Mouse (Mus musculus): ENCODE measurements around the gene Ppp2r3c. TPM values are rescaled to one million over a fixed set of nuclear protein-coding genes. Genes with fewer than 3 reads are reported as not detected.
"Not testable (repeated sequence)": the region's sequence is repeated elsewhere in the genome, so short reads cannot be mapped to it uniquely, and the experiment has no call there.

Ppp2r3c gene
- total and polyA plus RNA-seq, 2 experiments from 2014 or later = 10.2 to 19.6 TPM

- ATAC-seq (no peak), DNase-seq (ENCODE audit: low spot score) (no peak)
- H3K36me3 ChIP-seq (ENCODE audit: insufficient read depth, low read length) = peaks cover 30% of the 10 kb centered on the region
- H3K9me3 ChIP-seq (ENCODE audit: low read length) = no peaks in the 10 kb centered on the region
- no peak overlapping the region for H3K4me2 ChIP-seq (ENCODE audit: low read depth, low read length)
- WGBS = 95% methylated on average over 9 of the region's 9 CpGs
- H3K27ac ChIP-seq = no peak overlapping the region
- H3K27me3 ChIP-seq (ENCODE audit: insufficient read depth, low read length) = no peaks in the 10 kb centered on the region
- no peak overlapping the region for H3K4me3 ChIP-seq (ENCODE audit: low read length)
- no peak for TF ChIP-seq CTCF (IDR thresholded peaks at IDR 0.05; ENCODE audit: low read depth)
- peaks cover 9% of the 10 kb centered on the region for H3K4me1 ChIP-seq (ENCODE audit: insufficient read depth, low read length)
- no peak overlapping the region for H3K9ac ChIP-seq (replicated peaks; ENCODE audit: low read length)
Observed at GRCm38 (mm10) chr12:55298112-55298511, 4.7 kb downstream of the Ppp2r3c start.

DNA sequence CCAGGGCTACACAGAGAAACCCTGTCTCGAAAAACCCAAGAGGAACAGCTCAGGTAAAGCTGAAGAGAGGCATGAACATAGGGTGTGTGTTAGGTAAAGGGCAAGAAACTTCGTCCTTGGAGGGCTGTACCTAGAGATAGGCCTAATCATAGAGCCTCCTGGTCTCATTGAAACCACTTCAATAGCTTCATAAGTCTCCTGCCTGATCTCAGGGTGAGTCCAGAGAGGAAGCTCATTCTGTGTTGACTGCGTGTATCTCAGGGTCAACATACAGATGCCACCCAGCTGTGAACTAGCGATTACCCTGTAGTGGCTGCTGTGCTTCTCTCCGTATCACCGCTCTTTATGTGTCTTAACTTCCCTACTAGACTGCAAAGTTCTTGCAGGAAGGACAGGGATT is 25.2 kb downstream of the Ppp2r3c start:
- 94% methylated on average over 3 of the region's 6 CpGs for WGBS
- H3K4me2 ChIP-seq (ENCODE audit: low read depth, low read length) = not testable (repeated sequence)

GRCm38 (mm10) chr12:55272243-55272642 is 30.6 kb downstream of the Ppp2r3c start:
- 76% methylated on average over 3 of the region's 3 CpGs for WGBS
- Histone ChIP-seq H3K36me3 (ENCODE audit: insufficient read depth, low read length) (no peaks in the 10 kb centered on the region), H3K27me3 (ENCODE audit: insufficient read depth, low read length) (no peaks in the 10 kb centered on the region), H3K9me3 (ENCODE audit: low read length) (no peaks in the 10 kb centered on the region), H3K27ac (no peak overlapping the region), H3K4me1 (ENCODE audit: insufficient read depth, low read length) (no peaks in the 10 kb centered on the region), H3K4me2 (ENCODE audit: low read depth, low read length) (no peak overlapping the region), H3K9ac (replicated peaks; ENCODE audit: low read length) (no peak overlapping the region), H3K4me3 (ENCODE audit: low read length) (no peak overlapping the region)
- ATAC-seq = no peak
- no peak for TF ChIP-seq CTCF (IDR thresholded peaks at IDR 0.05; ENCODE audit: low read depth)
- DNase-seq (ENCODE audit: low spot score) = no peak

More for the DNA sequence above, 25.2 kb downstream of the Ppp2r3c start:
- not testable (repeated sequence) for H3K9ac ChIP-seq (replicated peaks; ENCODE audit: low read length); H3K4me1 ChIP-seq (ENCODE audit: insufficient read depth, low read length); H3K36me3 ChIP-seq (ENCODE audit: insufficient read depth, low read length); H3K27ac ChIP-seq; H3K27me3 ChIP-seq (ENCODE audit: insufficient read depth, low read length); H3K4me3 ChIP-seq (ENCODE audit: low read length); DNase-seq (ENCODE audit: low spot score); H3K9me3 ChIP-seq (ENCODE audit: low read length); ATAC-seq

DNA sequence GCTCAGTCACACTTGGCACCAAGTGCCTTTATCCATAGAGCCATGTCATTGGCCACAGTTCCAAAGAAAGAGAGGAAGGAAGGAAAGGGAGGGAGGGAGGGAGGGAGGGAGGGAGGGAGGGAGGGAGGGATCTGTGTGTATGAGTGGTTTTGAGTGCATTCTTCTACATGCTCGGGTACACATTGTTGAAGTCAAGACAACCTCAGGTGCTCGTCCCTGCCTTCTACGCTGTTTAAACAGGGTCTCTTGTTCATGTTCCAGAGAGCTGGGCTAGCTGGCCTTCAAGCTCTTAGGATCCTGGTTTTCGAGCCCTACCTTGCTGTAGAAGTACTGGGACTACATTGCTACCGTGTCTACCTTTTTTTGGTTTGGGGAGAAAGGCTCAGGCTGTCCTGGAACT is 39.4 kb downstream of the Ppp2r3c start:
- H3K9ac ChIP-seq (replicated peaks; ENCODE audit: low read length); ATAC-seq; H3K4me2 ChIP-seq (ENCODE audit: low read depth, low read length); H3K27ac ChIP-seq; H3K9me3 ChIP-seq (ENCODE audit: low read length); H3K4me1 ChIP-seq (ENCODE audit: insufficient read depth, low read length); H3K27me3 ChIP-seq (ENCODE audit: insufficient read depth, low read length); H3K4me3 ChIP-seq (ENCODE audit: low read length); DNase-seq (ENCODE audit: low spot score); H3K36me3 ChIP-seq (ENCODE audit: insufficient read depth, low read length): not testable (repeated sequence)
- no CpG with 5 or more reads among the region's 5 CpGs for WGBS

- H3K27ac ChIP-seq; H3K4me2 ChIP-seq (ENCODE audit: low read depth, low read length); H3K4me3 ChIP-seq (ENCODE audit: low read length); H3K36me3 ChIP-seq (ENCODE audit: insufficient read depth, low read length); ATAC-seq; H3K27me3 ChIP-seq (ENCODE audit: insufficient read depth, low read length); H3K9ac ChIP-seq (replicated peaks; ENCODE audit: low read length); H3K9me3 ChIP-seq (ENCODE audit: low read length); DNase-seq (ENCODE audit: low spot score); H3K4me1 ChIP-seq (ENCODE audit: insufficient read depth, low read length): not testable (repeated sequence)
- no CpG with 5 or more reads among the region's 8 CpGs for WGBS
Observed at GRCm38 (mm10) chr12:55261950-55262349, 40.8 kb downstream of the Ppp2r3c start.

DNA sequence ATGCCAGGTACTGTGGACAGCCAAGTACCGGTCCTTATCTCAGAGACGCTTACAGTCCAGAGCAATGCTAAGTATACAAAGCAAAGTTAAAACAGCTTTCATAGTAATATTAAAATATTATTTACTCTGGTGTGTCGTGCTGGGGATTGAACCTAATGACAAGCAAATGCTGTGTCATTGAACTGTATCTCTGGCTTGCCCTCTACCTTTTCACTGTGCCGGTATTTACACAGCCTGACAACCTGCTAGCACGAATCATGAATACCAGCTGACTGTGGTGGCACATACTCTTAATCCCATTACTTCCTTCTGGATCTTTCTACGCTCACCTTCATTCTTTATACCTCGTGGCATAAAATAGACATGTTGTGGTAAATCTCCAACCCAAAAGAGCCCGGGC is 60.6 kb downstream of the Ppp2r3c start:
- DNase-seq (ENCODE audit: low spot score); H3K27ac ChIP-seq; H3K4me3 ChIP-seq (ENCODE audit: low read length); H3K27me3 ChIP-seq (ENCODE audit: insufficient read depth, low read length); ATAC-seq; H3K4me2 ChIP-seq (ENCODE audit: low read depth, low read length); H3K9me3 ChIP-seq (ENCODE audit: low read length); H3K36me3 ChIP-seq (ENCODE audit: insufficient read depth, low read length); H3K4me1 ChIP-seq (ENCODE audit: insufficient read depth, low read length); H3K9ac ChIP-seq (replicated peaks; ENCODE audit: low read length): not testable (repeated sequence)
- WGBS = no CpG with 5 or more reads among the region's 8 CpGs

DNA sequence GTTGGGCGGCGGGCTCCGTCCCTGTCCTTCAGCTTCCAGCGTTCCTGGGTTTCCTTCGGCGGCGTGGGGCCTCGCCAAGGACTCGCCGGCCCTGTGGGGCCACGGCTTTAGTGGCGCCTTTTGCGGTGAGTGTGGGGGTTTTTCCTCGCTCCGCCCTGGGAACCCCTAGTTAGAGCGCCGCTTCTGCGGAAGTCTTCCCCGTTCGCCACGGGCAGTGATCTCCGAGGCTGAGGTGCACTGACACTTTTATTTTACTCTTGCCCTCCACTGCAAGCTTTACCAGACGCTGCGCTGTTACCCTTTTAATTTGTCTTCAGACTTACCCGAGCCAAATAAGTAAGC is 72.3 kb downstream of the Ppp2r3c start:
- not testable (repeated sequence) for H3K27ac ChIP-seq; H3K9me3 ChIP-seq (ENCODE audit: low read length); DNase-seq (ENCODE audit: low spot score); ATAC-seq; H3K27me3 ChIP-seq (ENCODE audit: insufficient read depth, low read length); H3K4me2 ChIP-seq (ENCODE audit: low read depth, low read length); H3K9ac ChIP-seq (replicated peaks; ENCODE audit: low read length); H3K36me3 ChIP-seq (ENCODE audit: insufficient read depth, low read length); H3K4me1 ChIP-seq (ENCODE audit: insufficient read depth, low read length)
- 0% methylated on average over 10 of the region's 25 CpGs for WGBS
- peak overlapping the region; percentile 28 for H3K4me3 ChIP-seq (ENCODE audit: low read length)

DNA sequence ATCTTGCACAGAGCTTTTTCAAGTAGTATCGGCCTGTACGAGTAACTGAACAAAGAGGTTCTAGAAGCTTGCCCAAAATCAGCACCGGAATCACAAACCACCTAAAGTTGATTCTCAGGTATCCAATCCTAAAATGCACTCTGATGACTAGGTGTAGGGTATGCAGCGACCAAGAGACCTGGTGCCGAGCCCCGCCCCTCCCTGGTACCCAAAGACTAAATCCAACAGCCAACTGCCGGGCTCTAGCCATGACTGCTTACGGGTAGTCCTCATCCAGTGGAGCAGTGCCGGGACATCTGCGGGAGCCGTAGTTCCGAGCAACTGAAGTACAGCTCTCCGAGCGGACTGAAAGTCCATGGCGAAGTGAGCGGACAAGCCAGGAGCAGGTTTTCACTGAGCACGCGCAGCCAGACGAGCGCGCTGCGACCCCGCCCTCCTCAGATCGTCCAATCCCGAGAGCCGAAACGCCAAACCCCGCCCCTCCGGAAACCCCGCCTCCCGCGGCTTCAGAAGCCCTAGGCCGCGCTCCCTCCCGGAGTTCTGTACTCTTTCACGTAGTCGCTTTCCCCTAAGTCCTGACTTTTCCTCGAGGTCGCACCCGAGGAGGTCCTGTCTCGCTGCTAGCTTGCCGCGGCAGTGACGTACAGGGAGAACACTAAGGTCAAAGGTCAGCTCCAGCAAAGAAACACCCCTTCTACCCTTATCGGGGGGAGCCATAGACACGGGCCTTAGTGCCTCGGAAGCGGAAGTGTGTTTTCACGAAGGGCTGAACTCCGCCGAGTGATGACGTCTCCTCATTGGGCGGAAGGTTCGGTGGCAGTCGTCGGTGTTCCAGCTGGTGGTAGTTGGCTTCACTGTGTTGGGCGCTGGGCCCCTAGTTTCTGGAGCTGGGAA is 72.9 kb downstream of the Ppp2r3c start, which contains the start of gene Srp54c:
Srp54c (plus strand) TSS at position 543 of the 894 bp plus-strand sequence.
- H3K27me3 ChIP-seq (ENCODE audit: insufficient read depth, low read length); H3K9me3 ChIP-seq (ENCODE audit: low read length); H3K27ac ChIP-seq; H3K9ac ChIP-seq (replicated peaks; ENCODE audit: low read length); H3K4me2 ChIP-seq (ENCODE audit: low read depth, low read length); H3K4me1 ChIP-seq (ENCODE audit: insufficient read depth, low read length); H3K36me3 ChIP-seq (ENCODE audit: insufficient read depth, low read length); DNase-seq (ENCODE audit: low spot score): not testable (repeated sequence)
- WGBS = no CpG with 5 or more reads among the region's 57 CpGs
- peak within 1 kb of the TSS; percentile 28 for H3K4me3 ChIP-seq (ENCODE audit: low read length)
- peak; percentile 99 for ATAC-seq
